Mouse (Mus musculus): ENCODE data around the gene Fitm1.

Fitm1 gene

GRCm38 (mm10) chr14:55567496-55567895, 7.9 kb upstream of the Fitm1 start:
- no peak for DNase-seq (ENCODE audit: low read depth, low spot score)

- DNase-seq (ENCODE audit: low read depth, low spot score): no peak
Observed at GRCm38 (mm10) chr14:55570588-55570987, 4.8 kb upstream of the Fitm1 start.

GRCm38 (mm10) chr14:55571760-55572159, 3.7 kb upstream of the Fitm1 start:
- DNase-seq (ENCODE audit: low read depth, low spot score): no peak

- no peak for DNase-seq (ENCODE audit: low read depth, low spot score)
Observed at GRCm38 (mm10) chr14:55575711-55576110, 294 bp downstream of the Fitm1 start.

- no peak for DNase-seq (ENCODE audit: low read depth, low spot score)
Observed at GRCm38 (mm10) chr14:55576376-55576775, 959 bp downstream of the Fitm1 start.

GRCm38 (mm10) chr14:55577871-55578667, 2.7 kb downstream of the Fitm1 start, which contains the start of gene Psme1:
TSS of gene Psme1 (plus strand) at chr14:55578123.
- peak; percentile 63 for DNase-seq (ENCODE audit: low read depth, low spot score)

GRCm38 (mm10) chr14:55578668-55579269, 3.4 kb downstream of the Fitm1 start:
- DNase-seq (ENCODE audit: low read depth, low spot score): peak; percentile 44

- no peak for DNase-seq (ENCODE audit: low read depth, low spot score)
Observed at GRCm38 (mm10) chr14:55579511-55580496, 4.4 kb downstream of the Fitm1 start.

- no peak for DNase-seq (ENCODE audit: low read depth, low spot score)
Observed at GRCm38 (mm10) chr14:55580731-55581130, 5.3 kb downstream of the Fitm1 start.

GRCm38 (mm10) chr14:55581981-55582681, 6.7 kb downstream of the Fitm1 start:
- DNase-seq (ENCODE audit: low read depth, low spot score): peak; percentile 8

- no peak for DNase-seq (ENCODE audit: low read depth, low spot score)
Observed at GRCm38 (mm10) chr14:55584303-55584701, 8.9 kb downstream of the Fitm1 start.

GRCm38 (mm10) chr14:55584702-55585565, 9.5 kb downstream of the Fitm1 start, which contains the start of gene Emc9:
TSS of gene Emc9 (minus strand) at chr14:55585302.
- DNase-seq (ENCODE audit: low read depth, low spot score): peak; percentile 65

GRCm38 (mm10) chr14:55585566-55585960, 10.1 kb downstream of the Fitm1 start:
- no peak for DNase-seq (ENCODE audit: low read depth, low spot score)

GRCm38 (mm10) chr14:55586149-55586548, 10.7 kb downstream of the Fitm1 start:
- peak; percentile 15 for DNase-seq (ENCODE audit: low read depth, low spot score)

GRCm38 (mm10) chr14:55589271-55589670, 13.9 kb downstream of the Fitm1 start:
- DNase-seq (ENCODE audit: low read depth, low spot score): no peak

GRCm38 (mm10) chr14:55589771-55590448, 14.5 kb downstream of the Fitm1 start:
- no peak for DNase-seq (ENCODE audit: low read depth, low spot score)

GRCm38 (mm10) chr14:55590748-55591330, 15.4 kb downstream of the Fitm1 start, which contains the start of gene Psme2:
TSS of gene Psme2 (minus strand) at chr14:55591113.
- peak; percentile 96 for DNase-seq (ENCODE audit: low read depth, low spot score)

GRCm38 (mm10) chr14:55591331-55591891, 16.0 kb downstream of the Fitm1 start, which contains the start of gene Rnf31:
TSS of gene Rnf31 (plus strand) at chr14:55591708.
- peak; percentile 95 for DNase-seq (ENCODE audit: low read depth, low spot score)

GRCm38 (mm10) chr14:55592226-55592625, 16.8 kb downstream of the Fitm1 start:
- peak; percentile 17 for DNase-seq (ENCODE audit: low read depth, low spot score)
